Mouse (Mus musculus): ENCODE data around the gene Agtpbp1. TPM values are rescaled to one million over a fixed set of nuclear protein-coding genes. Genes with fewer than 3 reads are reported as not detected.

Agtpbp1 gene
- polyA plus RNA-seq, 1 experiment = not detected

DNA sequence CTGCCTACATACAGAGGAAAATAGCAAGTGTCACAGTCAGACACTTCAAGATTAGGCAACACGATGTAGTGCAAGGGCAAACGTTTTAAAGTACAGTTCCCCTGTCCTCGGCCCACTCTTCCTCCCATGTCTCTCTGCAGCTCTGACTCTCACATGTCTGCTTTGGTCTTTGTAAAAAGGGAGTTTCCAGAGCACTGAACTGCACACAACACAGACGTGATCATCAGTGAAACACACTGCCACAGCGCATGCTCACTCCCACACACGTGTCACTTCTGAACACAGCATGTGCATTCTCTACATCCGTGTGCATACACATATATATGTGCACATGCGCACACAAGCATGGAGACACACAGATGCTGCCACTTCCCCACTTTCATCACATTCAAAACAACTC is 54.5 kb downstream of the Agtpbp1 start:
- WGBS = 87% methylated on average over 8 of the region's 8 CpGs
- no peaks in the 10 kb centered on the region for H3K4me1 ChIP-seq (ENCODE audit: control insufficient read depth, insufficient read depth, low read length)
- no peak overlapping the region for H3K4me3 ChIP-seq (ENCODE audit: insufficient read depth, low read depth, low read length)
- H3K27ac ChIP-seq (ENCODE audit: insufficient read depth, low read depth, low read length) = no peak overlapping the region
- TF ChIP-seq POLR2A (IDR thresholded peaks at IDR 0.05; ENCODE audit: insufficient read depth, low read depth, low read length) (no peak), CTCF (IDR thresholded peaks at IDR 0.05; ENCODE audit: insufficient read depth, low read depth, low read length) (no peak)

DNA sequence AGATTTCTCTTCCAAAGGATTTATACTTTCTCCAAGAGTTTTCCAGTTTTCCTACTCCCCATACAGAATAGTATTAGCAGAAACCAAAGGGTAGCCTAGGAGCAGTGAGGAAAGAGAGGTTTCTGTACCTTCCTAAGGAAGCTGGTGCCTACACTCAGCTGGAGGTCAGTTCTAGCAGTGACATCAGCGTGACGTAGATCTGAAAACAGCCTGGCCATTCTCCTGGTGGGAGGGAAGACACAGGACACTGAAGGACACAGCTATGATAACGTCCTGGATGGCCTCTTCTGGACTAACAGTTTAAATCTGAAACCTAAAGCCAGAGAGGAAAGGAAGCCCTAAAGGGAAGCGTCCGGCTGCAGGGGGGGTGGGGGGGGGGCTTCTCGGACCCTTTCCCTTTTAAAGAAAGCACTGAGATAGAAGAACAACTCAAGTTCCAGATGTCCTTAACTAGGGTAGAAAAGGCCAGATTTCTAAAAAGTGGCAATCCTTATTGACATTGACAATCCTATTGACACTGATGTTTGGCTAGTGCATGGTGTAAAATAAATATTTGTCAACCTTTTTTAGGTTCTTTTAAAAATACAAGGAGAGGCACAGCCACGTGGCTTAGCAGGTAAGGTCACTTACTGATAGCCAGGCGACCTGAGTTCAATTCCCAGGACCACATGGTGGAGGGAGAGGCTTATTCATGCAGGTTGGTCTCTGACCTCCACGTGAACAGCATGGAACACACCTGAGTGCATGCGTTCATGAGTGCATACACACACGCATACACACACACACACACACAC is 63.6 kb downstream of the Agtpbp1 start:
- 85% methylated on average over 11 of the region's 11 CpGs for WGBS
- Histone ChIP-seq H3K4me1 (ENCODE audit: control insufficient read depth, insufficient read depth, low read length) (no peaks in the 10 kb centered on the region), H3K27ac (ENCODE audit: insufficient read depth, low read depth, low read length) (no peak overlapping the region), H3K4me3 (ENCODE audit: insufficient read depth, low read depth, low read length) (no peak overlapping the region)
- TF ChIP-seq CTCF (IDR thresholded peaks at IDR 0.05; ENCODE audit: insufficient read depth, low read depth, low read length) (no peak), POLR2A (IDR thresholded peaks at IDR 0.05; ENCODE audit: insufficient read depth, low read depth, low read length) (no peak)

DNA sequence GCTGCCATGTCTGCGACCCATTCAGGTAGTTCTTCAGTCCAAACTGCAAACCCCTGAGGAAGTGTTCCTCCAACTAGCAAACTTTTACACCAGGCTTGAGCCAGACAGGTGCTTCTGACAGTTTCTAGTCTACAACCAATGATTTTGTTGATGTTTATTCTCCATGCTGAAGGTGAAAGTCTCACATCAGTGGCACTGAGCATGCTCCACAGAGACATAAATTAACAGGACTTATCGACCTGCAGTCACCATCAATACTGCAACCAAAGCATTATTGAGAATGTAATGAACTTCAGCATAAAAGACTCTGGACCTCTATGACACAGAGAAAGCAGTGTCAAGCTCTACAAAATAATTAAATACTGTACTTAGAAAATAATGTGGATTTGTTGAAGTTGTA is 64.2 kb downstream of the Agtpbp1 start:
- Histone ChIP-seq H3K27ac (ENCODE audit: insufficient read depth, low read depth, low read length) (no peak overlapping the region), H3K4me1 (ENCODE audit: control insufficient read depth, insufficient read depth, low read length) (no peaks in the 10 kb centered on the region), H3K4me3 (ENCODE audit: insufficient read depth, low read depth, low read length) (no peak overlapping the region)
- TF ChIP-seq CTCF (IDR thresholded peaks at IDR 0.05; ENCODE audit: insufficient read depth, low read depth, low read length) (no peak), POLR2A (IDR thresholded peaks at IDR 0.05; ENCODE audit: insufficient read depth, low read depth, low read length) (no peak)
- 91% methylated on average over 2 of the region's 2 CpGs for WGBS

DNA sequence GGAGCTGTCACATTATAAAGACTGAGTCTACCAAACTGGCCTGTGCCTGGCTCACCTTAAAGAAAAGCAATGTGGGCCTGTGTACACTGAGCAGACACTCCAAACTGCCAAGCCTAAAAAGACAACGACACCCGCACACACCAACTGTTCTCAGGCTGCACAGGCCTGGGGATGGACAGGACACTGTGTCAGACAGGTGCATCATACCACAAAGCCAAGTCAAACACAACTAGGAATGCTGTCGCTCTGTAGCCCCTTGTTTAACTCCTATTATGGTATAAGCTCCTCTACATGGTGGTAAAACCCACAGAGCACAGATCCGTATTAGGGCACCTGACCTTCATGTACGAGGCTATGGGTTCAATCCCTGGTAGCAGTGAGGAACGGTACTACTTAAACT is 65.5 kb downstream of the Agtpbp1 start:
- H3K4me1 ChIP-seq (ENCODE audit: control insufficient read depth, insufficient read depth, low read length) = no peaks in the 10 kb centered on the region
- TF ChIP-seq CTCF (IDR thresholded peaks at IDR 0.05; ENCODE audit: insufficient read depth, low read depth, low read length) (no peak), POLR2A (IDR thresholded peaks at IDR 0.05; ENCODE audit: insufficient read depth, low read depth, low read length) (no peak)
- no peak overlapping the region for H3K27ac ChIP-seq (ENCODE audit: insufficient read depth, low read depth, low read length)
- H3K4me3 ChIP-seq (ENCODE audit: insufficient read depth, low read depth, low read length) = no peak overlapping the region
- WGBS = 95% methylated on average over 6 of the region's 6 CpGs

DNA sequence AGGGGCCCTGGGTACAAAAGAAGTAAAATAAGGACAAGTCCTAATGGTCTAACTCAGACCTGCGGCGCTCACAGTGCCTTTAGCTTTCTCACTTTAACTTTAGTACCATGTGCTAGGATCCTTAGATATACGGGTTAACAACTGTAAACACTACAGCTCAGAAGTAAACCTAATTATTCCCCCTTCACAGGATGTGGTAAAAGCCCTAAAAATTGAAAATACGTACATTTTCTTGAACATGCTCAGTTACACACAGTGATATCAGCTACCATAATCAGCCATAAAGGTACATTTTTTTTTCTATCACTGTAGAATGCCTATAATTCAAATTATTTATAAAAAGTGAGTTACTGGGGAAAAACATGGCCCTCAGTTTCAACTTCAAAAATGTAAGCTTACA is 67.0 kb downstream of the Agtpbp1 start:
- H3K4me1 ChIP-seq (ENCODE audit: control insufficient read depth, insufficient read depth, low read length) = no peaks in the 10 kb centered on the region
- 83% methylated on average over 4 of the region's 4 CpGs for WGBS
- H3K27ac ChIP-seq (ENCODE audit: insufficient read depth, low read depth, low read length) = no peak overlapping the region
- H3K4me3 ChIP-seq (ENCODE audit: insufficient read depth, low read depth, low read length) = no peak overlapping the region
- TF ChIP-seq POLR2A (IDR thresholded peaks at IDR 0.05; ENCODE audit: insufficient read depth, low read depth, low read length) (no peak), CTCF (IDR thresholded peaks at IDR 0.05; ENCODE audit: insufficient read depth, low read depth, low read length) (no peak)

DNA sequence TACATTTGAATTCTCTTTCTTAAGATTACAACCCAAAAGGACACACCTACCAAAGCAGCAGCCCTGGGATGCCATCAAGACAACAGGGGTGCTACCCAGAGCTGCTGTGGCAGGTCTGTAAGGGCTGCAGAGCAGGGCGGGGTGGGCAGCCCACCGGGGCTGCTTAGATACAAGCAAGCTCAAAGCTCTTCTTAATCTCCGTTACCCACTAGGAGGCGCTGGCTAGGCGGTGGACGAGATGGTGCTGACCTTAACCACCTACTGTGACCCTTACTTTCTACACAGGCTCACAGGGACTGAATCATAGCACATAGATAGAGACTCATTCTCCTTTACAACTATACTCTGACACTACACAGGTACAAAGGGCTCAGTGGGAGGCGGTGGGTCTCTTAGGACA is 70.0 kb downstream of the Agtpbp1 start:
- Histone ChIP-seq H3K27ac (ENCODE audit: insufficient read depth, low read depth, low read length) (no peak overlapping the region), H3K4me3 (ENCODE audit: insufficient read depth, low read depth, low read length) (no peak overlapping the region), H3K4me1 (ENCODE audit: control insufficient read depth, insufficient read depth, low read length) (no peaks in the 10 kb centered on the region)
- WGBS = 39% methylated on average over 7 of the region's 7 CpGs
- TF ChIP-seq CTCF (IDR thresholded peaks at IDR 0.05; ENCODE audit: insufficient read depth, low read depth, low read length) (0 out of 2 replicates have a peak, but pooled peaks have one; percentile 15), POLR2A (IDR thresholded peaks at IDR 0.05; ENCODE audit: insufficient read depth, low read depth, low read length) (no peak)

DNA sequence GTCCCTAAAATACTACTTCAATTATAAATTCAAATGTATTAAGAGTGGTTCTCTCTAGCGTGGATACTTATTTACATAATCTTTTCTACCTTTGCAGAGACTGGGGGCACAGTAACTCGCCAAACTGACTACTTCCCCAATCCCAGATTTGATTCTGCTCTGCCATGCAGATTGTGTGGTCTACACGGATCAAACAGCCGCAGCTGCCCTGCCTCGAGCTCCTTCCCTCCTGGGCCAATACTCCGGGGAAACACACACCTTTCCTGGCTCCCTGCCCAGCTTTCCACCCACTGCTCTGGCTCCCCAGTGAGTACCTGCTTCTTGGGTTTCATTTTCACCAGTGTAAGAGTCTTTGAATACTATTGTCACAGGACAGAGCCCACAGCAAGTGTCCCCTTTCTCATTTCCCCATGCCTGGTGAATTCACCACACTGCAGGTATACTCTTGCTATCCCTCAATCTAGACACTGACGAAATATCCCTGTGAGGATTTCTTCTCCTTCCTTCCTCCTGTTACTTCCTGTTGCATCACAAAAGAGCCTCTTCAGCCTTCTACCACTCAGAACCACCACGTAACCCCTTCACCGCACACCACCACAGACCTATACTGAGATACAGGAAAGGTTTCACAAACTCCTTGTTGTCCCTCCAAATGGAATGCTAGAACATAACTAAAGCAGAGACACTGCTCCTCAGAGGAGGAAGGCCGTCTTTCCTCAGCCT is 75.2 kb downstream of the Agtpbp1 start:
- Histone ChIP-seq H3K27ac (ENCODE audit: insufficient read depth, low read depth, low read length) (no peak overlapping the region), H3K4me3 (ENCODE audit: insufficient read depth, low read depth, low read length) (no peak overlapping the region), H3K4me1 (ENCODE audit: control insufficient read depth, insufficient read depth, low read length) (peaks cover 2% of the 10 kb centered on the region; the same call in 1 of the 2 replicates)
- WGBS = 69% methylated on average over 10 of the region's 10 CpGs
- no peak for TF ChIP-seq POLR2A (IDR thresholded peaks at IDR 0.05; ENCODE audit: insufficient read depth, low read depth, low read length)
- no peak for TF ChIP-seq CTCF (IDR thresholded peaks at IDR 0.05; ENCODE audit: insufficient read depth, low read depth, low read length)

DNA sequence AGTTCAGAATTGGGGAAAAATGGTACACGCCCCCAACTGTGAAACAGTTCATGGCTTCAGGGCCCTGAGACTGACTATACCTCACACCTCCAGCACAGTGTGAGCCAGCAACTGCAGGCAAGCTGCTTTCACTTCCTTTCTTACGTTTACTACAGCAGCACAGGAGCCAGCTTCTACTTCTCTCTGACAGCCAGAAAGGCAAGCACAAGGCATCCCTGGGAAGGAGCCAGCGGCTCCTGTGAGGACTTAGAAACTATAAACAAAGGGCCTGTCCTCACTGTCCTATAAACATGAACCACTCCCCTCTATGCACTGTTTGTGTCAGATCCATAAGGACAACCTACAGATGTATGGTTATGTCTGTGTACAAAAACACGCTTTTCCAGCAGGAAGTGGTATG is 76.4 kb downstream of the Agtpbp1 start:
- H3K4me1 ChIP-seq (ENCODE audit: control insufficient read depth, insufficient read depth, low read length) = peaks cover 2% of the 10 kb centered on the region; the same call in 1 of the 2 replicates
- TF ChIP-seq POLR2A (IDR thresholded peaks at IDR 0.05; ENCODE audit: insufficient read depth, low read depth, low read length) = no peak
- no peak for TF ChIP-seq CTCF (IDR thresholded peaks at IDR 0.05; ENCODE audit: insufficient read depth, low read depth, low read length)
- no peak overlapping the region for H3K4me3 ChIP-seq (ENCODE audit: insufficient read depth, low read depth, low read length)
- WGBS = 61% methylated on average over 4 of the region's 4 CpGs
- H3K27ac ChIP-seq (ENCODE audit: insufficient read depth, low read depth, low read length) = no peak overlapping the region

DNA sequence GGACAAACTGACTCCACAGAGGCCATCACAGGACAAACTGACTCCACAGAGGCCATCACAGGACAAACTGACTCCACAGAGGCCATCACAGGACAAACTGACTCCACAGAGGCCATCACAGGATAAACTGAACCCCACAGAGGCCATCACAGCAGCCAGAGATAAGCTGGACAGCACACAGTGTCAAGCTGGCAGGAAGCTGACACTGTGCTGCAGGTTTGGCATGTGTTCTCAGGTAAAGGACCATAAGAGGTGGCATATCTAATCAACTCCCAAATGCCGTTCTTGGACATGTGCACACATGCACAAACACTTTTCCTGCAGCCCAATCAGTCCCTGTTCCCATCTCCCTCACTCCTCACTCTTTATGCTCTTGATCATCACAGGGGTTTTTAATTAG is 78.6 kb downstream of the Agtpbp1 start:
- WGBS = 100% methylated on average over 1 of the region's 1 CpGs
- TF ChIP-seq POLR2A (IDR thresholded peaks at IDR 0.05; ENCODE audit: insufficient read depth, low read depth, low read length) = no peak
- no peak for TF ChIP-seq CTCF (IDR thresholded peaks at IDR 0.05; ENCODE audit: insufficient read depth, low read depth, low read length)
- no peak overlapping the region for H3K4me3 ChIP-seq (ENCODE audit: insufficient read depth, low read depth, low read length)
- H3K27ac ChIP-seq (ENCODE audit: insufficient read depth, low read depth, low read length) = no peak overlapping the region
- peaks cover 2% of the 10 kb centered on the region; the same call in 1 of the 2 replicates for H3K4me1 ChIP-seq (ENCODE audit: control insufficient read depth, insufficient read depth, low read length)
